Comparison of ENCODE assay signal across 18 mouse cellular contexts in genomic region chr7:92689101-92689500, GRCm38 (mm10). TPM values are rescaled to one million over a fixed set of nuclear protein-coding genes. Genes with fewer than 3 reads are reported as not detected.
"Had no signal": no experiment of that assay in that cellular context is flagged by ENCODE, and none has a peak within 500 bp of the region (broad histone marks: within the 10 kb centered on the region; RNA-seq: fewer than 3 reads in every experiment).

No protein-coding gene starts in this region.

- H3K36me3 ChIP-seq: neural tube, embryonic 12.5 days; neural tube, embryonic 13.5 days; neural tube, embryonic 15.5 days; stomach, embryonic 15.5 days had no signal

- H3K27ac ChIP-seq: neural tube, embryonic 12.5 days; neural tube, embryonic 13.5 days; neural tube, embryonic 15.5 days; stomach, embryonic 15.5 days; stomach, postnatal 0 days had no signal

- DNase-seq: retina, postnatal 1 day; right cerebral cortex, adult 18-20 months; right cerebral cortex, postnatal 14 days; right cerebral cortex, postnatal 25 days; right cerebral cortex, postnatal 4 days; spleen, adult 18-20 months; thymus, adult 18-20 months; thymus, adult 2 months; thymus, postnatal 14 days; thymus, postnatal 25 days; thymus, postnatal 36 days; thymus, postnatal 4 days had no signal

- H3K4me3 ChIP-seq: neural tube, embryonic 12.5 days; neural tube, embryonic 13.5 days; neural tube, embryonic 15.5 days; stomach, embryonic 15.5 days had no signal

- H3K4me1 ChIP-seq: neural tube, embryonic 12.5 days; neural tube, embryonic 13.5 days; neural tube, embryonic 15.5 days; stomach, embryonic 15.5 days had no signal

- H3K27me3 ChIP-seq: neural tube, embryonic 12.5 days; neural tube, embryonic 13.5 days; neural tube, embryonic 15.5 days; stomach, embryonic 15.5 days had no signal

RNA-seq across cellular contexts. Expression of gene Ankrd42, which starts 52.2 kb away (rescaled TPM):
- total RNA-seq: neutrophil, adult 5-6 weeks had no signal
